Mouse (Mus musculus): Measurements from ENCODE around the gene Atp2b4.
A peak's percentile ranks its signal among the peaks of the same experiment; 100 is the strongest.

Gene Atp2b4

DNA sequence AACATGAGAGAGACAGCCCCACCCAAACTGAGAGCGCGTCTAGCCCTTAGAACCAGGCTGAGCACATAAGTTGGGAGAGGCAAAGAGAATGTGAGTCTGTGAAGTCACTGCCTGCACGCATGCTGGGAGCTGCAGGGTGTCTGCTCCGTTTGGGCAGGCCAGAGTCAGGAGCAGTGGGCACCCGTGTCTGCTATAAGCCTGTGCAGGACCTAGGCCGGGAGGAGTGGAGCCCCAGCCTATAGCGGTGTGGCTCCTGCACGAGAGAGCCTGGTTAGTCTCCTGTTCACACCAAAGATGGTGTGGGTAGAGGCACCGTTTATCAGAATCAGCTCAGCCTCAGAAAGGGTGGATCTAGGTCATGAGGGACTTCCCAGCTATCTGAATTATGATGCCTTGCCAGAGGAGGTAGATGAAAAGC lies 55.8 kb downstream of the Atp2b4 start:
- DNase-seq (ENCODE audit: low spot score in 2 of 2), result no peak

- DNase-seq (ENCODE audit: low spot score in 2 of 2), result no peak
These were observed 56.2 kb downstream of the Atp2b4 start for GRCm38 (mm10) chr1:133744609-133745008.

GRCm38 (mm10) chr1:133742517-133742916 lies 58.3 kb downstream of the Atp2b4 start:
- no peak for DNase-seq (ENCODE audit: low spot score in 2 of 2)

- DNase-seq (ENCODE audit: low spot score in 2 of 2), result no peak
These were observed 58.9 kb downstream of the Atp2b4 start for GRCm38 (mm10) chr1:133741881-133742434.

DNA sequence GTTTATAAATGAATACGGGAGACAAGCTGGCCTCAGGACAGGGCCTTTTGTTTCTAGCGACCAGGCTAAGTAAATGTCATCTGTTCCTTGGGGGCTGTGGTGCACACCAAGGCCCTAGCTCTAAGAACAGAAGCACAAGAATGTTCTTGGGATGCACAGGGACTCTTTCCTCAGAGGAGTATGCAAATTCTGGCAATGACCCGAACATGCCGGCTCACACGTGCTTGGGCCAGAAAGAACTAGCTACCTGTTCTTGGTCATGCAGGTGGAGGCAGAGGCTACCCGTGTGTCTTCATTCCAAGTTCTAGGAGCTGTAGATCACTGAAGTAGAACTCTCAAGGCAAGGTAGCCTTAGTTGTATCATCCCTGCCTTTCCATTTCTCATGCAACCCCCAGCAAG lies 59.7 kb downstream of the Atp2b4 start:
- no peak for DNase-seq (ENCODE audit: low spot score in 2 of 2)

DNA sequence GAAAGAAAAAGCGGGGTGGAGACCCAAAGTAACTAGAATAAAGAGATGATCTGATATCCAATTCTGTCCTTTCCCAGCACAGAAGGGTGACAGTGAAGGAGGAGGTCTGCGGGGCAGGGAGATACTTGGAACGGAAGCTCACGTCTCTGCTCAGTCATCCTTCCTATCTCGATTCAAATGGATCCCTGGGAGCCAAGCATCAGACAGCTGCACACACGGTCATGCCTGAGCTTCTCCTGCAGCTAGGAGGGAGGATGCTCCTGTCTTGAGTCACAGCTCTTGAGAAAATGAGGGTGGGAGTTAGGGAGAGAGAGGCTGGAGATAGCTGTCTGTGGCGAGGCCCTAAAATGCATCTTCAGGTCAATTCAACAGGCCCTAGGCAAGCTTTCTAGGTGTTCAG lies 64.2 kb downstream of the Atp2b4 start:
- no peak for DNase-seq (ENCODE audit: low spot score in 2 of 2)

GRCm38 (mm10) chr1:133735995-133736652 lies 64.7 kb downstream of the Atp2b4 start:
- DNase-seq (ENCODE audit: low spot score in 2 of 2), result peak in 1 of 2 experiments; percentile 6

- DNase-seq (ENCODE audit: low spot score in 2 of 2), result no peak
These were observed 68.0 kb downstream of the Atp2b4 start for GRCm38 (mm10) chr1:133732814-133733213.

GRCm38 (mm10) chr1:133728339-133728738 lies 72.5 kb downstream of the Atp2b4 start:
- no peak for DNase-seq (ENCODE audit: low spot score in 2 of 2)

- DNase-seq (ENCODE audit: low spot score in 2 of 2), result no peak
These were observed 80.5 kb downstream of the Atp2b4 start for GRCm38 (mm10) chr1:133720342-133720741.

GRCm38 (mm10) chr1:133718786-133719185 lies 82.1 kb downstream of the Atp2b4 start:
- no peak for DNase-seq (ENCODE audit: low spot score in 2 of 2)

DNA sequence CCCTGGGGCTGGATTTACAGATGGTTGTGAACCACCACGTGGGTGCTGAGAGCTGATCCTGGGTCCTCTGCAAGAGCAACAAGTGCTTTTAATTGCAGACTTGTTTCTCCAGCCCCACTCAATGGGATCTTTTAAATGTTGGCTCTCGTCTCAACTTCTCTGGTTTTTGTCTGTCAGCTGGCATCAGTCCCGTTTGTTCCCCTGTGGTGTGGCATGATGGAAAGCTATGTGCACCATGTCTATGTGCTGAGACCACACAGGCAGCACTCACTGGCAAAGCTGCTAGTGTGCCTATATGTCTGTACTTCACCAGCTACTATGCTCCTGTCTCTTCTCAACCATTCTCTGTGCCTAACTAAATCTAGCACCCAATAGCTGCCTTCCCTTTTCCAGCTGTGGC lies 82.5 kb downstream of the Atp2b4 start:
- DNase-seq (ENCODE audit: low spot score in 2 of 2), result no peak

- DNase-seq (ENCODE audit: low spot score in 2 of 2), result peak; percentile 49 to 75
These were observed 84.4 kb downstream of the Atp2b4 start for GRCm38 (mm10) chr1:133716464-133716863.

- DNase-seq (ENCODE audit: low spot score in 2 of 2), result no peak
These were observed 85.7 kb downstream of the Atp2b4 start for GRCm38 (mm10) chr1:133715191-133715590.

GRCm38 (mm10) chr1:133713009-133713370 lies 87.9 kb downstream of the Atp2b4 start:
- no peak for DNase-seq (ENCODE audit: low spot score in 2 of 2)

DNA sequence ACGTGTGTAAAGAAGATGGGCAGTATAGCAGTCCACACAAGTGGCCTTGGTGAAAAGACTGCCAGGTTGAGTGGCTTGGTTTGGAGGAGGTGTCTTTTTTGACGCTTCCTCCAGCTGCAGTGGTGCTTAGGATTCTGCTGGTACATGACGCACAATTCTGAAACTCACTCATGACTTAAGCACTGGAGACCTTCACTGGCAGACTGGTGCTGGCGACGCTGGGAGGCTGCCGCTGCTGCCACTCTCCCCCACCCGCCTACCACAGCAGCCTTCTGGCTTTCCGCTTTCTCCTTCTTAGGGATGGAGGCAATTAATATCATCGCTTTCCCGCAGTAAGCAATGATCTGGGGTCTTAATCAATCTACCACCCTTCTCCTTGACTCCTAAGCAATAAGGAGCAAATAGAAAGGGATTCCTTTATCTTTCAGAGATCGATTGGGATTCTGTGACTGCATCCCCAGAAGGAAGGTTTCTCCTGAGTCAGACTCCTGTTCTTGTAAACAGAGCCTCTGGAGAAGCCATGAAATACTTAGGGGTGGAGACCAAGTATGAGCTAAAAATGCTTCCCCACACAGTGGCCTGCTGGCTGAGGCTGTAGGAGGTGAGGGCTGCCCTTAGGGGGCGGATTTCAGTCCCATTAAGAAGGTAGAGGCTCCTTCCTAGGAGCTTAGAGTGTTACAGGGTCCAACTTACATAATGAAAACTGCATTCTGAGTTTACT lies 88.4 kb downstream of the Atp2b4 start:
- no peak for DNase-seq (ENCODE audit: low spot score in 2 of 2)

GRCm38 (mm10) chr1:133711376-133711775 lies 89.5 kb downstream of the Atp2b4 start:
- DNase-seq (ENCODE audit: low spot score in 2 of 2), result no peak

DNA sequence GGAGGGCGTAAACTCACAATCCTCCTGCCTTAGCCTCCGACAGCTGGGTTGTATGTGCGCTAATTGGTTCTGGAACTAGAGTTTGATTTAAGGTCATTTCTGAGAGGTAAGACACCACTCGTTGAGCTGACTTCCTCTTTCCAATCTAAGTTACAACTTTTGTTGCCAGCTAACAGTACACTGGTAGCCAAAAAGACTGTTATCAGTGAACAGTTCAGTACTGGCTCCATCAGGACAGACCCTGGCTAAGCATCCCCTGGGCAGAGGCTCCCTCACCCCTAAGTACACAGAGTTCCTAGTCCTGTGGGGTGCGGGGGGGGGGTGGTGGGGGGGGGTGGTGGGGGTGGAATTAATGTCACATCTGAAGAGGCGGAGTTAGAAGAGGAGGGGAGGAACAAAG lies 89.9 kb downstream of the Atp2b4 start:
- no peak for DNase-seq (ENCODE audit: low spot score in 2 of 2)

- no peak for DNase-seq (ENCODE audit: low spot score in 2 of 2)
These were observed 91.5 kb downstream of the Atp2b4 start for GRCm38 (mm10) chr1:133709292-133709691.

- DNase-seq (ENCODE audit: low spot score in 2 of 2), result peak in 1 of 2 experiments; percentile 42
These were observed 99.0 kb downstream of the Atp2b4 start for GRCm38 (mm10) chr1:133701824-133702223.

- peak; percentile 24 to 34 for DNase-seq (ENCODE audit: low spot score in 2 of 2)
These were observed 102.8 kb downstream of the Atp2b4 start for GRCm38 (mm10) chr1:133697935-133698620.

- DNase-seq (ENCODE audit: low spot score in 2 of 2), result no peak
These were observed 104.9 kb downstream of the Atp2b4 start for GRCm38 (mm10) chr1:133695901-133696300.

DNA sequence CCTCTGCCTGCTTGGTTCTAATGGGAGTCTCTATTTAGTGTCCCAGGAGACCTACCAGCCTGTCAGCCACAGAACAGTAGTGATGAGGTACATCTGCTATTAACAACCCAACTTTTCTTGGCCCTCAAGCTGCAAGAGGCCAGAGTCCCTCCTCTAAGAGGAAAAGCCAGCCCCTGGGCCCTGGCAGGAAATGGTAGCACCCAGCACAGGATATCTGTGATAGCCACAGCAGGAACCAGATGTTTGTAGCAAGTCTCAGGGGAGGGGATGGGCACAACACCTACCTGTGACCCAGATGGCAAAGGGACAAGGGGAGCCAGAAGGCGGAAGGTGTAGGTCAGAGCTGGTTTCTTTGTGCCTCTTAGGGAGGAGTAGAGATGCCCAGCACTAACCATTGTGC lies 106.0 kb downstream of the Atp2b4 start:
- DNase-seq (ENCODE audit: low spot score in 2 of 2), result peak; percentile 79 to 82
